Mouse (Mus musculus) fat pad, adult 2 months (tissue): Measurements from ENCODE around the gene Gstt2.
"Not testable (repeated sequence)": the region's sequence is repeated elsewhere in the genome, so short reads cannot be mapped to it uniquely, and the experiment has no call there.

Experiments
- DNase-seq: peaks from one replicate; pipeline ENCODE4 v3.0.0-alpha.2; 2011; ENCODE audit warnings: low read depth, low spot score; ENCODE audit errors: extremely low read depth

The Gstt2 gene

GRCm38 (mm10) chr10:75856155-75856907 is 19.1 kb upstream of the Gstt2 start:
- no peak for DNase-seq

GRCm38 (mm10) chr10:75855416-75855981 is 18.3 kb upstream of the Gstt2 start:
- DNase-seq = no peak

- no peak for DNase-seq
Observed at GRCm38 (mm10) chr10:75854791-75855190, 17.6 kb upstream of the Gstt2 start.

GRCm38 (mm10) chr10:75854096-75854495 is 16.9 kb upstream of the Gstt2 start:
- no peak for DNase-seq

DNA sequence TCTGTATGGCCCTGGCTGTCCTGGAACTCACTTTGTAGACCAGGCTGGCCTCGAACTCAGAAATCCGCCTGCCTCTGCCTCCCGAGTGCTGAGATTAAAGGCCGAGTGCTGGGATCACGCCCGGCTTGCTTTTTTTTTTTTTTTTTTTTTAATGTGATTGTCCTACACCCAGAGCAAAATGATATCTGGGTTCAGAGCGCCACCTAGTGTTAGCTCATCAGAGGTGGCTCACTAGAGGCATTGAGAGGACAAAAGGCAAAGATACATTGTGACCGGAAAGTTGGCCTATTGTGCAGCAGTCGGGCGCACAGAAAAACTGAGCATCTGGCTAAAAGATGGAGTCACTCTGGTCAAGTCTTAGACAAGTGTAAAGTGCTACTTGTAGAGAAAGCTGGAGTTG is 16.2 kb upstream of the Gstt2 start:
- no peak for DNase-seq

DNA sequence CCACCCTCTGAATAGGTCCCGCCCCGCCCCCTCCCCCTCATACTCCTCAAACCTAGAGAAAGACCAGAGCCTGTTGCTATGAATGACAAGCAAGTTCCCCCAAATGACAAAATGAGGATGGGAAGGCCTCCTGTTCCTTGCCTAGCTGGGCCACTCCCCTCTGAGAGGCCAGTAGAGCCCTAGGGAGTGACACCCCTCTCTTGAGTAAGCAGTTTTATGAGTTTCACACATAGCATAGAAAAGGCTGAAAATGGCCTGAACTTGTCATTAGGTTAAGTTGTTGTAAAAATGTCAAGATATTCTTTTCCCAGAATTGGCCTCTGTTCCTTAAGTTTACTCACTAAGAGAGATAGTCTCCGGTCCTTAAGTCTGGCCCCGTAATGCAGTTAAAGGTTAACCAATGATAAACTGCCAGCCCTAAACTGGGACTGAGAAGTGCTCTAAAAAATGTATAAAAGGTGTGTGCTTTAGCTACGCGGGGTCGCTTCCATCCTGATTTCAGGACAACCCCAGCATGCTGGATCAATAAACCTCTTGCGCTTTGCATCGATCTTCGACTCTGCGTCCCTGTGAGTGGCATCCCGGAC is 15.4 kb upstream of the Gstt2 start:
- DNase-seq = no peak

DNA sequence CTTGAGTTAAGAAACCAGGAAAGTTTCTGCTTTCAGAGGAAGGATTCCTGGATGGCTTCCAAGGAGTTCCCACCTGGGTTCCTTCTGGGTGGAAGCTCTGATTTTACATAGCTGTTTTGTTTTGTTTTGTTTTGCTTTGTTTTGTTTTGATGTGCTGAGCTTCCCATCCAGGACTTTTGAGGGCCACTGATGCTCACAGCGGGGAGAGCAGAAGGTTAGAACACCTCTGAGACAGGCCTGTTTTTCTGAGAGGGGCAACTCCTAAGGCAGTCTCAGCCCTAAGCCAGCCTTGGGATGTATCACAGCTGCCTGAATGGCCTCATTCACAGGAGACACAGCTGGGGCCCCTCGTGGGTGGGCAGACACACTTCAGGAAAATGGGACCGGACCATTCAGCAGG is 14.5 kb upstream of the Gstt2 start:
- no peak for DNase-seq

GRCm38 (mm10) chr10:75851076-75851475 is 13.9 kb upstream of the Gstt2 start:
- no peak for DNase-seq

- no peak for DNase-seq
Observed at GRCm38 (mm10) chr10:75848382-75848781, 11.2 kb upstream of the Gstt2 start.

DNA sequence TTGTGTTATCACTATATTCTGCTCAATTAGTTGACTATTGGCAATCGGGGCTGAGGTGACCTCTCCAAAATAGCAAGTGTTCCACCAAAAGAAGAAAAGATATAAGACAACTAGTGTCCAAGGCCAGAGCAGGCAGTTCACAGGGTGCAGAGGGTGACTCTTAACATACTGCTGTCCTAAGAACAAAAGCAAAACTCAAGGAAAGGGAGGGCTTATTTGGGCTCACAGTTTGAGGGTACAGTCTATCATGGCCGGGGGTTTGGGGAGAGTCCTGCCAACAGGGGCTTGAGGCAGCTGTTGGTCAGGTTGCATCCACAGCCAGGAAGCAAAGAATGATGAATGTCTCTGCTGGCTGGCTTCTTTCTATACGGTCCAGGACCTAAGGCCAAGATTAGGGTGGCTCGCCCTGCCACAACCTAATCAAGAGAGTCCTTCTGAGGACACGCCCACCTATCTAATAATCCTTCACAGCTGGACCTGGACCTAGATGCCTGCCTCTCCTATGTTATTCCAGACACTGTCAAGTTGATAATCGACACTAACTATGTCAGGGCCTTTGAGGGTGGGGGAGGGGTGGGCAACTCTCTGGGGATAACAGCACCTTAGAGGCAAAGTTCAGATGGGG is 8.2 kb upstream of the Gstt2 start:
- DNase-seq = no peak

- no peak for DNase-seq
Observed at GRCm38 (mm10) chr10:75844800-75845199, 7.6 kb upstream of the Gstt2 start.

- not testable (repeated sequence) for DNase-seq
Observed at GRCm38 (mm10) chr10:75843898-75844297, 6.7 kb upstream of the Gstt2 start.

DNA sequence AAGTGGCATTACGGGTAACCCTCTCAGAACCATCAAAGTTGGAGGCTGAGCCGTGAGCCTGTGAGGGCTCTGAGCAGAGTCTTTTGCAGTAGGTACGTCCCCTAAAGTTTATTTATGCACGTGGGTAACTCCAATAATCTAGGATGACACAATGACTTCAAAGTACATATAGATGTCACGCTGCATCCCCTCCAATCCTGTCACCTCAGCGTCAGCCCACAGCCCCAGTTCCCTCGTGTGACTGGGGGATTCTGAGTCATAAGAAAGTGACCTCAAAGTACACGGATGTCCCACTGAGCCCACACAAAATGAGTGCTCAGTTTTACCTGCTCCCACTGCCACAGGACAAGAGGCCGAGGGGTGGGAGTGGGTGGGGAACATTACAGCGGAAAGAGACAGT is 1.9 kb upstream of the Gstt2 start:
- no peak for DNase-seq

GRCm38 (mm10) chr10:75835761-75836531 is 1.3 kb downstream of the Gstt2 start:
- DNase-seq = no peak

DNA sequence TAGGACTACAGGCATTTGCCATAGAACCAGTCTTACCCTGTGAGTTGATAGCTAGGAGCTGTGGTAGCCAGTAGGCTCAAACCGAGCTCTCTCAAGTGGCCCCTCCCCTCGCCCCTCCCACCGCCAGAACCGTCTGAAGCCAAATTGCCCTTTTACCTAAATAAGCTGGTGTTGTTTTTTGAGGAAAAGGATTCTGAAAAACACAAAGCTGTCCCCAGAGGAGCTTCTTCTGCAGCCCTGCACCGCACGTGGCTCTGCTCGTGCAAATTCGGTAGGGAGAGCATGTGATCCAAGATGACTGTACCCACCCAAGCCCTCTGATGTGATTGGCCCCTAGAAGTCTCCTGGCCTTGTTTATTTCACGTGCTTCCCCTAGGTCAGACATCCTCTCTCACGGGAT is 1.9 kb downstream of the Gstt2 start:
- DNase-seq = no peak

GRCm38 (mm10) chr10:75834721-75835120 is 2.5 kb downstream of the Gstt2 start:
- DNase-seq = no peak

DNA sequence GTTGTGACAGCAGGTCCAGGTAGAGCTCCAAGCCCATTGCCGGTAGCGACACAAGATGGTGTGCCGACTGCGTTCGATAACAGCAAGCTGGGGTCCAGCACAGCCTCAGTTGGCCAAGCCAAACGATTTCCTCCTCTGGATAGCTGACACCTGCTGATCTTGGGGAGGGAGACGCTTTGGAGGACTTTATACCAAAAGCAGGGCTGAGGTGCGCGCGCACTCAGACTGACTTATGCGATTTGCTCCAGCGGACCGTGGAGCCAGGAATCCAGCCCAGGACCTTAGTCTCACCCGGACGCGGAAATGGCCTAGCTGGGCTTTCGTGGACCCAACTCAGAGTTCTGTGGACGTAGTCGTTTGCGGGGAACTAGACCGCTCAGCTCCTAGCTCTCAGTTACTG is 3.0 kb downstream of the Gstt2 start:
- DNase-seq = no peak

- DNase-seq = no peak
Observed at GRCm38 (mm10) chr10:75833456-75834080, 3.7 kb downstream of the Gstt2 start.

DNA sequence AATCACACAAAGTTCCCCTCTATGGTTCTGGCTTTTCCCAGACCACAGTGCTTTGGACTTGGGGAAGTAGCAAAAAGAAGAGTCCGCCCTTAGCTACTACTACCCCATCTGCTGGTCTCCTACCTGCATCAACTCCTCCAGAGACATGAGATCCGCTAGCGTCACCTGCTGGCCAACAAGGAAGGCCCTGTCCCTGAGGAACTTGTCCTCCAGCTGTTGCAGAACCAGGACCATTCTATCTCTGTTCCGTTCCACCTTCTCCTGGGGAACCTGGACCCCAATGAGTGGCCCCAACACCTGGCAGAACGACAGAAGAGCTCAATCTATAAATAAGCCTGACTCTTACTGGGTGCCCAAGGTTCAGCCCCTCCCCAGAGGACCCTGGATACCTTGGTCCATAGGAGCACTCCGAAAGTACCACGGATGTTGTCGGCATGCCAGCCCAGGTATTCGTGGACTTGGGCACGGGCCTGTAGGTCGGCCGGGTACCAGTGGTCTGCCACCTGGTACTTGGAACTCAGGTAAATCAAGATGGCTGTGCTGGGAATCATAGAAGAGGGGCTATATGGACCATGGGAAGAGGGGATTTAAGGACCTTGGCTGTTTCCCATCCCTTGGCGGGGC is 4.8 kb downstream of the Gstt2 start:
- DNase-seq = no peak

DNA sequence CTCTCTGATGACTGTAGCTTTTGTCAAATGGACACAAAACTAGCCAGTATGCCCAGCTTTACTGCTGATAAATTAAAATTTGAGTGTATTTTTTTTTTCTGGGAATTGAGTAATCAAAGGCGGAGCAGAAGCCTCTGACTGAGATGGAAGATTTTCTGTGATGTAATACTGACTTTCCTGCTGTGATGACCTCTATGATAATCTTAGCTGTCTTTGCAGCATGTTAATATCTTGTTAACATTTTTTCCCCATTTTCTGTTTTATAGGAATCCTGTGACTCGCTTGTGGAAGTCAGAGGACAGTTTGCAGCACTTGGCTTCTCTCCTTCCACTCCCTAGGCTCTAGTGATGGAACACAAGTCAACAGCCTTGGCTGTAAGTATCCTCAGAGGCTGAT is 7.0 kb downstream of the Gstt2 start:
- no peak for DNase-seq
